Mouse (Mus musculus): Measurements from ENCODE around the gene Tdrd1. TPM values are rescaled to one million over a fixed set of nuclear protein-coding genes. Genes with fewer than 3 reads are reported as not detected.
"Not testable (repeated sequence)": the region's sequence is repeated elsewhere in the genome, so short reads cannot be mapped to it uniquely, and the experiment has no call there.

The Tdrd1 gene
- under 0.01 and 0.02 TPM in 2 replicates for polyA plus RNA-seq (2012; rRNA removed)
- 0.05 TPM in 1 of 2 replicates, not detected in the other for polyA plus RNA-seq (2014; fragmentation: Nextera tagmentation; extraction: Ambion mirVana)

DNA sequence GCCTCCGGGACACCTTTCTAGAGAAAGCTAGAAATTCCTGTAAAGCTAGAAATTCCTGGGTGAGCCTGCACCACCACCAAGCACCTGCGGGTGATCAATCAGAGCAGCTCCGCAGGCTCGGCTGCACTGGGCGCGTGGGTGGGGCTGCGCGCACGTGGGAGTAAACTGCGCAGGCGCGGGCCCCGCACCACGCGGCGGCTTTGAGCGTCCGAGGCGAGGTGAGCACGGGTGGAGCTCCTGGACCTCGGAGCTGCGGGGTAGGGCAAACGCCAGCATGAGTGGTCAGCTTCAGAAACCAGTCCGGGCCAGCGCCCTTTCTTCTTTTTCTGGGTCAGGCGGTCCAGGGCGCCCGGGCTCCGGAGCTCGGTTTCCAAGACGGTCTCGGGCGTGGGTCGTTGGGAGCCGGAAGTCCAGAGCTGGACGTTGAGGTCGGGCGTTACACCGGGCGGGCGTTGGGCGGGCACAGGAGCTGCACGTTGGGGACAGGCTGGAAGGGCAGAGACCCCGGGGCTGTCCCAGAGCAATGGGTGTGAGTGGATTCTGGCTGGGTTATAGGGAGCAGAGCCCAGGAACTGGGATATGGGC, at the start of gene Tdrd1:
Gene Tdrd1 (plus strand): TSS at position 163 of the 585 bp plus-strand sequence.
- Histone ChIP-seq H3K9me3 (ENCODE audit: control insufficient read depth, low read length) (no peaks in the 10 kb centered on the region), H3K9ac (replicated peaks) (no peak within 1 kb of the TSS), H3K27me3 (ENCODE audit: control insufficient read depth, insufficient read depth, low read length) (peaks cover 8% of the 10 kb centered on the region; the same call in 1 of the 2 replicates), H3K36me3 (replicated peaks; ENCODE audit: control insufficient read depth, insufficient read depth, low read depth) (no peaks in the 10 kb centered on the region), H3K27ac (no peak within 1 kb of the TSS), H3K4me1 (replicated peaks; ENCODE audit: control insufficient read depth in 2 of 2, insufficient read depth in 2 of 2, low read length in 1 of 2) (peaks cover 2 to 7% of the 10 kb centered on the region in 2 experiments; a peak in 3 of 4 replicates), H3K4me3 (ENCODE audit: insufficient read depth in 1 of 2, low read depth in 2 of 2, low read length in 2 of 2) (no peak within 1 kb of the TSS), H3K4me2 (ENCODE audit: low read depth) (no peak within 1 kb of the TSS)
- no peak for DNase-seq (ENCODE audit: low read depth in 3 of 3, low spot score in 3 of 3)
- 48% methylated on average over 44 of the region's 44 CpGs for WGBS (ENCODE audit: insufficient replicate concordance)
- ATAC-seq (ENCODE audit: insufficient read depth): no peak
- TF ChIP-seq EP300 (IDR thresholded peaks at IDR 0.05; ENCODE audit: low read depth): no peak
- TF ChIP-seq CTCF (IDR thresholded peaks at IDR 0.05; ENCODE audit: low read depth): no peak

DNA sequence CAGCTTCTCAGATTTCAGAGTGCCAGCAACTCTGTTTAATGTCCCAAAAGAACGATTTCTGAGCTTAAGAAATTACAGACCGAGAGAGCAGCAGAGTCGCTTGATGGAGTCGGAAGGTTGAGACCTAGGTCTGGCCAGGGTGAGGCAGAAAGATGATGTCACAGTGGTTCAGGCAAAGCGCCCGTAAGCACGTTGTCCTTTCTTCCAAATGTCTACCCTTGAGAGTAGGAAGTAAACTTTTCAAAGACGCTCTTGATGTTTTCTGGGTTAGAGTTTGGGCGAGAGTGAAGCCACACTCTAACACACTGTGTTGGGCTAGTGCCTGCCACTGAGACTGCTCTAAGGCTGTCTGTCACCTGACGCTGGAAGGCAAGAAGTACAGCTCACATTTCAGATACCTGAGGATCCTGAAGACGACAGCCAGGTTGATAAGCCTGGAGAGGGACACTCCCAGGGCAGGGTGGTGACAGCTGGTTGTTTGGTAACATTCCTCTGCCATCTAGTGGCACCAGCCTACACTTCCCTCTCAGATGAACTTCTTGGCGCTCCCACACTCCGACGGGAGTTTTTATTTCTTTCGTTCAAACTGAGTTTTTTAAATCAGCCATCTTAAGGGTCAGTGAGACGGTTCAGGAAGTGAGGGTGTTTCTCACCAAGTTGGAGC, 49.2 kb upstream of the Tdrd1 start:
- 27% methylated on average over 16 of the region's 16 CpGs for WGBS (ENCODE audit: insufficient replicate concordance)
- Histone ChIP-seq H3K4me2 (ENCODE audit: low read depth) (no peak overlapping the region), H3K9me3 (ENCODE audit: control insufficient read depth, low read length) (no peaks in the 10 kb centered on the region), H3K4me3 (ENCODE audit: insufficient read depth in 1 of 2, low read depth in 2 of 2, low read length in 2 of 2) (no peak overlapping the region), H3K9ac (replicated peaks) (no peak overlapping the region), H3K27ac (no peak overlapping the region), H3K4me1 (replicated peaks; ENCODE audit: control insufficient read depth in 2 of 2, insufficient read depth in 2 of 2, low read length in 1 of 2) (peaks cover 0 to 5% of the 10 kb centered on the region in 2 experiments; a peak in 1 of 4 replicates), H3K36me3 (replicated peaks; ENCODE audit: control insufficient read depth, insufficient read depth, low read depth) (no peaks in the 10 kb centered on the region), H3K27me3 (ENCODE audit: control insufficient read depth, insufficient read depth, low read length) (peaks cover 17% of the 10 kb centered on the region)
- peak; percentile 62 for TF ChIP-seq CTCF (IDR thresholded peaks at IDR 0.05; ENCODE audit: low read depth)
- no peak for TF ChIP-seq EP300 (IDR thresholded peaks at IDR 0.05; ENCODE audit: low read depth)
- no peak for ATAC-seq (ENCODE audit: insufficient read depth)
- no peak for DNase-seq (ENCODE audit: low read depth in 3 of 3, low spot score in 3 of 3)

GRCm38 (mm10) chr19:56778532-56778931, 47.5 kb upstream of the Tdrd1 start:
- 76% methylated on average over 7 of the region's 7 CpGs for WGBS (ENCODE audit: insufficient replicate concordance)
- not testable (repeated sequence) for H3K9ac ChIP-seq (replicated peaks); DNase-seq (ENCODE audit: low read depth in 3 of 3, low spot score in 3 of 3); H3K36me3 ChIP-seq (replicated peaks; ENCODE audit: control insufficient read depth, insufficient read depth, low read depth); H3K4me2 ChIP-seq (ENCODE audit: low read depth); H3K9me3 ChIP-seq (ENCODE audit: control insufficient read depth, low read length); H3K4me1 ChIP-seq (replicated peaks; ENCODE audit: control insufficient read depth in 2 of 2, insufficient read depth in 2 of 2, low read length in 1 of 2); H3K27ac ChIP-seq; H3K4me3 ChIP-seq (ENCODE audit: insufficient read depth in 1 of 2, low read depth in 2 of 2, low read length in 2 of 2); ATAC-seq (ENCODE audit: insufficient read depth)
- peaks cover 17% of the 10 kb centered on the region for H3K27me3 ChIP-seq (ENCODE audit: control insufficient read depth, insufficient read depth, low read length)
- peak; percentile 53 for TF ChIP-seq CTCF (IDR thresholded peaks at IDR 0.05; ENCODE audit: low read depth)

- no peak overlapping the region for H3K4me2 ChIP-seq (ENCODE audit: low read depth)
- ATAC-seq (ENCODE audit: insufficient read depth) (no peak), DNase-seq (ENCODE audit: low read depth in 3 of 3, low spot score in 3 of 3) (no peak)
- 0 out of 4 replicates have a peak, but pooled peaks cover 0 to 2% of the 10 kb centered on the region in 2 experiments for H3K4me1 ChIP-seq (replicated peaks; ENCODE audit: control insufficient read depth in 2 of 2, insufficient read depth in 2 of 2, low read length in 1 of 2)
- TF ChIP-seq EP300 (IDR thresholded peaks at IDR 0.05; ENCODE audit: low read depth): no peak
- TF ChIP-seq CTCF (IDR thresholded peaks at IDR 0.05; ENCODE audit: low read depth): no peak
- H3K36me3 ChIP-seq (replicated peaks; ENCODE audit: control insufficient read depth, insufficient read depth, low read depth): peaks cover 17% of the 10 kb centered on the region
- H3K4me3 ChIP-seq (ENCODE audit: insufficient read depth in 1 of 2, low read depth in 2 of 2, low read length in 2 of 2): no peak overlapping the region
- H3K9ac ChIP-seq (replicated peaks): no peak overlapping the region
- H3K27ac ChIP-seq: no peak overlapping the region
- 74% methylated on average over 7 of the region's 7 CpGs for WGBS (ENCODE audit: insufficient replicate concordance)
- no peaks in the 10 kb centered on the region for H3K27me3 ChIP-seq (ENCODE audit: control insufficient read depth, insufficient read depth, low read length)
- no peaks in the 10 kb centered on the region for H3K9me3 ChIP-seq (ENCODE audit: control insufficient read depth, low read length)
These were observed 38.1 kb upstream of the Tdrd1 start for GRCm38 (mm10) chr19:56787911-56788310.

DNA sequence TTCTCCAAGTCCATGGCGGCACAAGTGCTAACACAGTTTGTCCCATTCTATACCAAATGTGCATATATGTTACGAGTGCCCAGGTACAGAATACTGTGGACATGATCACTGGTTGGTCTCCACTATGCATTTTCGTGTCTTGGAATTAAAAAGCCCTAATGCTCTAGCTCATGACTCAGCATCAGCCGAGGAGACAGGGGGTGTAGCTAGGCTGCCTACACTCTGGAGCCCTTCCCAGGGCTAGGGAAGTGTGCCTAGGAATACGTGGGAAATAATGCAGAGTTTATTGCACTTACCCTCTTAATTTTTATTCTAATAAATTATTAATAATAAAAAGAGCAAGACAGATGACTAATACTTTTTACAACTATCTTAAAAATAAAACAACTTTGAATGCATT, 37.1 kb upstream of the Tdrd1 start:
- Histone ChIP-seq H3K9me3 (ENCODE audit: control insufficient read depth, low read length) (no peaks in the 10 kb centered on the region), H3K36me3 (replicated peaks; ENCODE audit: control insufficient read depth, insufficient read depth, low read depth) (peaks cover 23% of the 10 kb centered on the region), H3K4me2 (ENCODE audit: low read depth) (no peak overlapping the region), H3K4me1 (replicated peaks; ENCODE audit: control insufficient read depth in 2 of 2, insufficient read depth in 2 of 2, low read length in 1 of 2) (0 out of 4 replicates have a peak, but pooled peaks cover 0 to 2% of the 10 kb centered on the region in 2 experiments), H3K27me3 (ENCODE audit: control insufficient read depth, insufficient read depth, low read length) (no peaks in the 10 kb centered on the region), H3K27ac (no peak overlapping the region), H3K9ac (replicated peaks) (no peak overlapping the region), H3K4me3 (ENCODE audit: insufficient read depth in 1 of 2, low read depth in 2 of 2, low read length in 2 of 2) (no peak overlapping the region)
- no peak for ATAC-seq (ENCODE audit: insufficient read depth)
- DNase-seq (ENCODE audit: low read depth in 3 of 3, low spot score in 3 of 3): no peak
- WGBS (ENCODE audit: insufficient replicate concordance): 71% methylated on average over 5 of the region's 5 CpGs
- no peak for TF ChIP-seq EP300 (IDR thresholded peaks at IDR 0.05; ENCODE audit: low read depth)
- no peak for TF ChIP-seq CTCF (IDR thresholded peaks at IDR 0.05; ENCODE audit: low read depth)

Measured in liver, embryonic 14.5 days (tissue).